Mouse (Mus musculus): Measurements from ENCODE around the gene Pdzd3.

DNA sequence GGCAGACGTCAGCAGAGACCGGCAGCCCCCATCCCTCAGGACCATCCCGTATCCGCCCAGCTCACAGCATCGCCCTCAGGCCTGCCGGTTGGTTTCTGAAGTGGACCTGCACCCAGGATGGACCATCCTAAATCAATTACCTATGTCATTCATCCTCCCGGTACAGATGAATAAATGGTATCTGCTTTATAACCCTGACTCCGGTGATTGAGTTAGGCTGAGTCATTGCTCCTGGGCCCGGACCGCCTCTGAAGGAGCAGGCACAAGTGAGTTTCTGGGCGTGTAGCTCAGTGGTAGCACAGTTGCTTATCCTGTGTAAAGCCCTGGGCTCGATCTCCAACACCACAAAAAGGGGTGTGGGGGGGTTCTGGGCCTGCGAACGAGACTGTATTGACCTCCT is 10.1 kb upstream of the Pdzd3 start:
- TF ChIP-seq MYOG (IDR thresholded peaks at IDR 0.05; ENCODE audit: control insufficient read depth in 1 of 3, insufficient read depth in 1 of 3, insufficient read length in 2 of 3, low read depth in 2 of 3) (no peak), POLR2AphosphoS2 (IDR thresholded peaks at IDR 0.05; ENCODE audit: insufficient read length, low read depth) (no peak), CEBPB (IDR thresholded peaks at IDR 0.05; ENCODE audit: insufficient read depth, poor library complexity, severe bottlenecking) (no peak)

Data from myocyte (in vitro differentiated cells).